Mouse (Mus musculus): ENCODE results near the gene Itpr1. TPM values are rescaled to one million over a fixed set of nuclear protein-coding genes. Genes with fewer than 3 reads are reported as not detected.

Itpr1 gene
- polyA plus RNA-seq, 1 experiment from 2014 or later, result 8.3 TPM

DNA sequence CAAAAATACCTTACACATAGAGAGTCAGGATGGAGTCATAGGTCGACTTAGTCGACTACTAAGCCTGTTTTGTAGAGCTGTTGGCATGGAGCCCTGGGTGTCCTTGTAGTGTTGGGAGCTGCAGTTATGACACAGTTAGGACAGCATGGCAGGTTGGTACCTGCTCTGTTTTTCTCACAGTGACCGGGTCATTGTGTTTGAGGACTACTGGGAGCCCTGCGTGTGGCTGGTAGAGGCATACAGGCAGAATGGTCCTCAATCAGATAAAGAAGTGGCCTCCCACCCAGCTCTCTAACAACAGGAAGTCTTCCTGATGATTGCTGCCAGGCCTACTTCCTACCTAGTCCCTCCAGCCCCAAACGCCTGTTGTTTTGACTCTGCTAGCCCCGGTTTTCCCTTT is 20.2 kb downstream of the Itpr1 start:
- WGBS, result 21% methylated on average over 6 of the region's 6 CpGs
- no peaks in the 10 kb centered on the region for H3K9me3 ChIP-seq (ENCODE audit: control insufficient read depth, low read length)
- H3K4me1 ChIP-seq (replicated peaks; ENCODE audit: control insufficient read depth, insufficient read depth, low read length), result peaks cover 38% of the 10 kb centered on the region
- H3K27me3 ChIP-seq (replicated peaks; ENCODE audit: control insufficient read depth, insufficient read depth, low read length), result no peaks in the 10 kb centered on the region
- peak; percentile 50; the same call in 1 of the 2 replicates for ATAC-seq (replicated peaks; ENCODE audit: low FRiP score)
- H3K27ac ChIP-seq (ENCODE audit: low read depth, low read length), result peak overlapping the region; percentile 15; the same call in 1 of the 2 replicates
- DNase-seq (ENCODE audit: low spot score), result no peak
- peak overlapping the region; percentile 25 for H3K4me2 ChIP-seq
- H3K4me3 ChIP-seq (ENCODE audit: low read depth, low read length), result no peak overlapping the region
- no peaks in the 10 kb centered on the region for H3K36me3 ChIP-seq (ENCODE audit: control insufficient read depth, insufficient read depth, low read length)
- no peak overlapping the region for H3K9ac ChIP-seq (ENCODE audit: low read depth, low read length)

DNA sequence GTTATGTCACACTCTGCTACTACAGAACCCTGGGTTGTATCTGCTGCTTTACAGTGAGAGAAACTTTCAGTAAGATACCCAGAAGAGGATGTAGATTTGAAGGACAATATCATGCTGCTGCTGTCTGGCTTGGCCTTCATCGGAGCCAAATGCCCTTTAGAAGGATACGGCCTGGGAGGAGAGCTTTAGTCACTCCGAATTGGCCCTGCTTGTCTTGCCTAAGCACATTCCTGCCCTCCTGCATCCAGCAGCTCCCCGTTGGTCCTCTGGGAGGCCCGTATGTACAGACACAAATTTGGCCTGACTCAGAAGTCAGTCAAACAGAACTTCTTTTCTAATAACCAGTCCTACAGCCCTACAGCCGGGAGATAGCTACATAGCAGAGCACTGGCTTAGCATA is 21.6 kb downstream of the Itpr1 start:
- H3K27ac ChIP-seq (ENCODE audit: low read depth, low read length), result no peak overlapping the region
- WGBS, result 72% methylated on average over 6 of the region's 6 CpGs
- no peak for ATAC-seq (replicated peaks; ENCODE audit: low FRiP score)

DNA sequence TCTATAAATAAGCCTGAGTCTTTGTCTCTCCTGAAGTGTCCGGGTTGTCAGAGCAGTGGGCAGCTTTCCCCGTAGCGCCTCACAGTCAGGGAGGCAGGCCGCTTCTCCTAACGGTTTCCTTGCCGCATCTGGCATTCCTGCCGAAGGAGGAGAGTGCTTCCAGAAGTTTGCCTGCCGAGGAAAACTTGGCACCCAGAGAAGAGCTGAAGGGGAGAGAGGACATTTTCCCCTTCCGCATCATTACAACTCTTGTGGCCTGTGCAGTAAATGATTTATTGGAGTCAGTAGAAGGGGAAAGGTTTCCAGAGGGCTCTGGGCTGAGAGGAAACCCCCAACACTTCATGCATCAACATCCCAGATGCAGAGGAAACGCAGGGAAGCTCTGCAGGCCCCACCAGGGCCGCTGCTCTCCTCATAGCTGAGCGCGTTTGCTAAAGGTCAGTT is 22.8 kb downstream of the Itpr1 start:
- DNase-seq (ENCODE audit: low spot score), result no peak

More for the DNA sequence above, 21.6 kb downstream of the Itpr1 start:
- no peaks in the 10 kb centered on the region for H3K9me3 ChIP-seq (ENCODE audit: control insufficient read depth, low read length)
- no peak overlapping the region for H3K4me2 ChIP-seq
- no peaks in the 10 kb centered on the region for H3K27me3 ChIP-seq (replicated peaks; ENCODE audit: control insufficient read depth, insufficient read depth, low read length)
- no peak overlapping the region for H3K4me3 ChIP-seq (ENCODE audit: low read depth, low read length)
- peaks cover 42% of the 10 kb centered on the region for H3K4me1 ChIP-seq (replicated peaks; ENCODE audit: control insufficient read depth, insufficient read depth, low read length)
- H3K9ac ChIP-seq (ENCODE audit: low read depth, low read length), result no peak overlapping the region
- H3K36me3 ChIP-seq (ENCODE audit: control insufficient read depth, insufficient read depth, low read length), result no peaks in the 10 kb centered on the region
- DNase-seq (ENCODE audit: low spot score), result no peak

DNA sequence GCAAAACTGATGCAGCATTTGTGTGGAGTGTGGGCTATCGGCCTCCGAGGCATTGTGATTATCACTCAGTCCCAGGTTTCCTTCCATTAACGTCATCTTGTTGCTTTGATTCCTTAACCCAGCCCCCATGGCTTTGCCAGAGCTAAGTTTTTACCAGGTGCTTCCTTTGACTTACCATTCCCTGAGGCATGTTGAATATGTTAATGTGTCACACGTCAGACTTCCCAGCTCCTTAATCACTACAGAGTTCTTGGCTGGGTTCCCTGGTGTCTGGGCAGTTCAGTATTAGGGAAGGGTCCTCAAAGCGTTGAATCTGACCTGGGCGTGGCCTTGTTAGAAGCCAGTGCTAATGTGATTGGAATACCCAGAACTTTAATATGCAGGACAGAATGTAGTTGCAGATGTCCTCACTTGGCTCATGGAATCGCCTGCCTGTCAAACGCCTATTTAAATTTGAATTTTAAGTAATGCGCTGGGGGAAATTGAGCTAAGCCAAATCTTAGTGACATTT is 23.6 kb downstream of the Itpr1 start:
- H3K9me3 ChIP-seq (ENCODE audit: control insufficient read depth, low read length), result no peaks in the 10 kb centered on the region
- H3K27me3 ChIP-seq (replicated peaks; ENCODE audit: control insufficient read depth, insufficient read depth, low read length), result no peaks in the 10 kb centered on the region
- H3K36me3 ChIP-seq (ENCODE audit: control insufficient read depth, insufficient read depth, low read length), result peaks cover 3% of the 10 kb centered on the region
- H3K27ac ChIP-seq (ENCODE audit: low read depth, low read length), result no peak overlapping the region
- H3K4me1 ChIP-seq (replicated peaks; ENCODE audit: control insufficient read depth, insufficient read depth, low read length), result peaks cover 42% of the 10 kb centered on the region
- H3K9ac ChIP-seq (ENCODE audit: low read depth, low read length), result no peak overlapping the region
- WGBS, result 55% methylated on average over 9 of the region's 9 CpGs
- no peak overlapping the region for H3K4me2 ChIP-seq
- no peak for DNase-seq (ENCODE audit: low spot score)
- H3K4me3 ChIP-seq (ENCODE audit: low read depth, low read length), result no peak overlapping the region
- no peak for ATAC-seq (replicated peaks; ENCODE audit: low FRiP score)

More for the DNA sequence above, 22.8 kb downstream of the Itpr1 start:
- Histone ChIP-seq H3K4me1 (replicated peaks; ENCODE audit: control insufficient read depth, insufficient read depth, low read length) (peaks cover 42% of the 10 kb centered on the region), H3K27me3 (replicated peaks; ENCODE audit: control insufficient read depth, insufficient read depth, low read length) (no peaks in the 10 kb centered on the region), H3K9ac (ENCODE audit: low read depth, low read length) (no peak overlapping the region), H3K4me2 (no peak overlapping the region; the same call in 1 of the 2 replicates), H3K36me3 (ENCODE audit: control insufficient read depth, insufficient read depth, low read length) (peaks cover 2% of the 10 kb centered on the region; the same call in 1 of the 2 replicates), H3K9me3 (ENCODE audit: control insufficient read depth, low read length) (no peaks in the 10 kb centered on the region), H3K4me3 (ENCODE audit: low read depth, low read length) (no peak overlapping the region), H3K27ac (ENCODE audit: low read depth, low read length) (no peak overlapping the region)
- 61% methylated on average over 13 of the region's 13 CpGs for WGBS
- no peak for ATAC-seq (replicated peaks; ENCODE audit: low FRiP score)

DNA sequence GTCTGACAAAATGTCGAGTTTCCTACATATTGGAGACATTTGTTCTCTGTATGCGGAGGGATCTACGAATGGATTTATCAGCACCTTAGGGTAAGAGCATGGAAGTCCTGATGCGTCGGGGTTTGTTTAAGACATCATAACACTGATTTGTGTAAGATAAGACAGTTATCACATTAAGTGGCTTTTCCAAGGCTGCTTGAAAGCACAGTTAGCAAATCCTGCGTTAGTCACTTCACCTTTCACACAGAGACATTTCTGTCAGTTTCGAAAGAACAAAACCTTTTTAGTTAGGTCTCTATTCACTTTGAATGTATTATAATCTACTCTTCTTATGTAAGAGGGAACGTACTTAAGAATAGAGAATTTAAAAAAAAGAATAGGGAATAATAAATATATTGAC is 24.1 kb downstream of the Itpr1 start:
- no peak overlapping the region for H3K27ac ChIP-seq (ENCODE audit: low read depth, low read length)
- 80% methylated on average over 8 of the region's 8 CpGs for WGBS
- no peaks in the 10 kb centered on the region for H3K27me3 ChIP-seq (replicated peaks; ENCODE audit: control insufficient read depth, insufficient read depth, low read length)
- no peak overlapping the region for H3K4me3 ChIP-seq (ENCODE audit: low read depth, low read length)
- no peak overlapping the region for H3K9ac ChIP-seq (ENCODE audit: low read depth, low read length)
- H3K4me1 ChIP-seq (replicated peaks; ENCODE audit: control insufficient read depth, insufficient read depth, low read length), result peaks cover 40% of the 10 kb centered on the region
- no peak overlapping the region for H3K4me2 ChIP-seq
- no peaks in the 10 kb centered on the region for H3K9me3 ChIP-seq (ENCODE audit: control insufficient read depth, low read length)
- DNase-seq (ENCODE audit: low spot score), result no peak
- peaks cover 3% of the 10 kb centered on the region for H3K36me3 ChIP-seq (ENCODE audit: control insufficient read depth, insufficient read depth, low read length)
- ATAC-seq (replicated peaks; ENCODE audit: low FRiP score), result no peak

DNA sequence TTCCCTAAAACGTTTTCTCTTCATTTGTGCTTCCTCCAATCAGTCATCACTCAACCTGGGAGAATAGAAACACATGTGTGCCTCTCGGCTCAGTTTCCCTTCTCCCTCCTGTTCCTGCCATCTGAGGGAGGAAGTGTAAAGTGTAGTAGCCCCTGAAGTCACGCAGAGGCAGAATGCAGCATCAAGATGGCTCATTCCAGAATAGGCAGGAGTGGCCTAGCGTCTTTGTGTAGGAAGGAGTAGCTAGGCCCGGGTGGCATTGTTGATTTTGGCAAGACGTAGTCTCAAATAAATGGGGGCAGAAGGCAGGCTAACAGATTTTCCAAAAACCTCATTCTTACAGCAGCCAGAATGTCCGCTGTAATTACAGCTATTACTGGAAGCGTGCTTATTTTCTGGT is 24.7 kb downstream of the Itpr1 start:
- Histone ChIP-seq H3K36me3 (ENCODE audit: control insufficient read depth, insufficient read depth, low read length) (peaks cover 3% of the 10 kb centered on the region), H3K27me3 (replicated peaks; ENCODE audit: control insufficient read depth, insufficient read depth, low read length) (no peaks in the 10 kb centered on the region), H3K9me3 (ENCODE audit: control insufficient read depth, low read length) (no peaks in the 10 kb centered on the region), H3K4me2 (no peak overlapping the region), H3K27ac (ENCODE audit: low read depth, low read length) (no peak overlapping the region), H3K9ac (ENCODE audit: low read depth, low read length) (no peak overlapping the region), H3K4me1 (replicated peaks; ENCODE audit: control insufficient read depth, insufficient read depth, low read length) (peaks cover 35% of the 10 kb centered on the region), H3K4me3 (ENCODE audit: low read depth, low read length) (no peak overlapping the region)
- no peak for DNase-seq (ENCODE audit: low spot score)
- 67% methylated on average over 8 of the region's 8 CpGs for WGBS
- ATAC-seq (replicated peaks; ENCODE audit: low FRiP score), result no peak

DNA sequence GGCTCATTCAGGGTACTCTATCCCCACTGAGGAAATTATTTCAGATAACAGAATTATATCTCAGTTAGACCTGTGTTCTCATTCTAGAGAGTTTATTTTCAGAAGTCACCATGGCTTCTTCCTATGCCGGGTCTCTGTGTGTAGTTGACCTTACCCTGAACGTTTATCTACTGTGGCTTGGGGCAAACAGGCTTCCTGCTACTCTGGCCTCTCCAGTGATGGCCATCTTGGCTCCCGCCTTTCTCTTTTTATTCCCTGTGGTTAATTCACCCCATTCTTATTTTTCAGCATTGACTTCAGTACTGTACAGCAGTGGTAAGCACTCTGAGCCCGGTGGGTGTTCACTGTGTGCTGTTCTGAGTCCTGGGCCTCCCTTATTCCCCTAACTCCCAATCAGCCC is 25.1 kb downstream of the Itpr1 start:
- WGBS, result 53% methylated on average over 4 of the region's 4 CpGs
- Histone ChIP-seq H3K27ac (ENCODE audit: low read depth, low read length) (no peak overlapping the region), H3K4me1 (replicated peaks; ENCODE audit: control insufficient read depth, insufficient read depth, low read length) (peaks cover 30% of the 10 kb centered on the region), H3K36me3 (ENCODE audit: control insufficient read depth, insufficient read depth, low read length) (peaks cover 3% of the 10 kb centered on the region), H3K4me2 (no peak overlapping the region), H3K9ac (ENCODE audit: low read depth, low read length) (no peak overlapping the region), H3K9me3 (ENCODE audit: control insufficient read depth, low read length) (no peaks in the 10 kb centered on the region), H3K4me3 (ENCODE audit: low read depth, low read length) (no peak overlapping the region), H3K27me3 (replicated peaks; ENCODE audit: control insufficient read depth, insufficient read depth, low read length) (no peaks in the 10 kb centered on the region)
- ATAC-seq (replicated peaks; ENCODE audit: low FRiP score), result no peak
- DNase-seq (ENCODE audit: low spot score), result no peak

DNA sequence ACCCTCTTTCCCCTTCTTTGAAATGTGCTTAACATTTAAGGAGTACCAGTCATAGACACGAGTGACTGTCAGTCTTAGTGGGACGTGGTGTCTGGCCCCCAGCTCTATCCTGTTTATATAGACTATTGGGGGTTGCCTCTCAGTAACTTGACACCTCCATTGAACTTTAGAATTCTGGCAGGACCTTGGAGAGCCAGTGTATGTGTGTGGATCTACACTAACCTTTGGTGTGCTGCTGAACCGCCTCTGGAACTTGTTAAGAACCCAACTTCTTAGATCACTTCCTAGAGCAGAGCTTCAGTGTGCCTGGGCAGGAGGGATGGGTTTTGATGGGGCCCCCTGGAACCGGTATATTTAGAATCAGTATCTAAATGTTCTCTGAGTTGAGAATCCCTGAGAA is 26.2 kb downstream of the Itpr1 start:
- Histone ChIP-seq H3K4me2 (no peak overlapping the region), H3K9ac (ENCODE audit: low read depth, low read length) (no peak overlapping the region), H3K36me3 (ENCODE audit: control insufficient read depth, insufficient read depth, low read length) (peaks cover 3% of the 10 kb centered on the region), H3K27me3 (replicated peaks; ENCODE audit: control insufficient read depth, insufficient read depth, low read length) (no peaks in the 10 kb centered on the region), H3K9me3 (ENCODE audit: control insufficient read depth, low read length) (no peaks in the 10 kb centered on the region), H3K4me3 (ENCODE audit: low read depth, low read length) (no peak overlapping the region), H3K27ac (ENCODE audit: low read depth, low read length) (no peak overlapping the region), H3K4me1 (replicated peaks; ENCODE audit: control insufficient read depth, insufficient read depth, low read length) (peaks cover 24% of the 10 kb centered on the region)
- DNase-seq (ENCODE audit: low spot score) (no peak), ATAC-seq (replicated peaks; ENCODE audit: low FRiP score) (no peak)
- 47% methylated on average over 4 of the region's 4 CpGs for WGBS

DNA sequence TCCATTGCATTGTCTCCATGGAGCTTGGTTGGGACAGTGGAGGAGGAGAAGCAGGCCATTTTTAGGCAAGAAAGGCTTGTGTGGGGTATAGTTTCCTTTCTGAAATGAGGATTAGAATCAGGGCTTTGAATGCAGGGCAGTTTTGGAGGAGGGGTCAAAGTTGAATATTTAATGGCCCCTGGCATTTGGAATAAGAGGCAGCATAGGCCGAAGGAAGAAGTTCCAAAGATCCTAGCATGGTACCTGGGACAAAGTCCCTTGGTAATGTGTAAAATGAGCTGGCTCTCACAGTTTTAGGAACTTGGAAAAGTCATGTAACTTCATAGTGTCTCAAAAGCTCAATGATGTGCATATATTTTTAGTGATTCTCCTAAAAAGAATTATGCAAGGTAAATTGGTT is 27.1 kb downstream of the Itpr1 start:
- WGBS, result 81% methylated on average over 1 of the region's 1 CpGs
- no peak overlapping the region for H3K9ac ChIP-seq (ENCODE audit: low read depth, low read length)

More for the DNA sequence above, 27.1 kb downstream of the Itpr1 start:
- Histone ChIP-seq H3K27me3 (replicated peaks; ENCODE audit: control insufficient read depth, insufficient read depth, low read length) (no peaks in the 10 kb centered on the region), H3K9me3 (ENCODE audit: control insufficient read depth, low read length) (no peaks in the 10 kb centered on the region), H3K36me3 (ENCODE audit: control insufficient read depth, insufficient read depth, low read length) (peaks cover 3% of the 10 kb centered on the region), H3K4me2 (no peak overlapping the region), H3K27ac (ENCODE audit: low read depth, low read length) (no peak overlapping the region), H3K4me1 (replicated peaks; ENCODE audit: control insufficient read depth, insufficient read depth, low read length) (peaks cover 22% of the 10 kb centered on the region), H3K4me3 (ENCODE audit: low read depth, low read length) (no peak overlapping the region)
- no peak for ATAC-seq (replicated peaks; ENCODE audit: low FRiP score)
- DNase-seq (ENCODE audit: low spot score), result no peak

Data from liver, embryonic 11.5 days (tissue).